Mouse (Mus musculus): Measurements from ENCODE around the gene Ttc24. TPM values are rescaled to one million over a fixed set of nuclear protein-coding genes. Genes with fewer than 3 reads are reported as not detected.

Gene Ttc24
- not detected in 2 replicates for polyA plus RNA-seq (2012; rRNA removed)

DNA sequence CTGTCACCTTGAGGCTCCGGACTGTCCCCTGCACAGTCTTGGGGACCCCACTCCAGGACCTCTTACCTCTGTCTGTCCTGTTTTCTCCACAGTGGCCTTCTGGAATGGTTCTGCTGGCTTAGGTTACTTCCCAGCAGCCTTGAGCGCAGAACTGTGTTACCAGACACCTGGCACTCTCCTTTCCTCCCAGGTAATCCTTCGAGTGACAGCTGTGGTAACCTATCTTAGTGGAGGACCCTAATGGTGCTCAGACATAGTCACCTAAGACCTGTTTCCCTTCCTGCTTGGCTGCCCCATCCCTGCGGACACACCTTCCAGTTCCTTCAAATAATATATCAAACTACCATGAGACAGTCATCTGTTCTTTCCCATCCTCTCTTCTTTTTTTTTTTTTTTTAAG, at the start of gene Ttc24:
Ttc24 (minus strand) TSS at position 101 of the 400 bp plus-strand sequence.
- H3K4me3 ChIP-seq (ENCODE audit: extremely low read depth, insufficient read depth, insufficient read length) = no peak within 1 kb of the TSS
- no peaks in the 10 kb centered on the region; the same call in 1 of the 2 replicates for H3K4me1 ChIP-seq (ENCODE audit: control insufficient read depth, insufficient read depth, insufficient read length)
- WGBS = 91% methylated on average over 4 of the region's 4 CpGs
- H3K36me3 ChIP-seq (ENCODE audit: control insufficient read depth, insufficient read depth, low read length) = no peaks in the 10 kb centered on the region
- H3K27me3 ChIP-seq (ENCODE audit: control insufficient read depth, insufficient read depth, low read length) = no peaks in the 10 kb centered on the region
- TF ChIP-seq POLR2A (IDR thresholded peaks at IDR 0.05; ENCODE audit: low read depth, low read length) (no peak), CTCF (IDR thresholded peaks at IDR 0.05; ENCODE audit: extremely low read depth, insufficient read depth, insufficient read length, insufficient replicate concordance) (no peak)
- no peak for DNase-seq (ENCODE audit: low read depth in 1 of 2, low spot score in 2 of 2)
- H3K27ac ChIP-seq (ENCODE audit: insufficient read depth, low read length) = no peak within 1 kb of the TSS

DNA sequence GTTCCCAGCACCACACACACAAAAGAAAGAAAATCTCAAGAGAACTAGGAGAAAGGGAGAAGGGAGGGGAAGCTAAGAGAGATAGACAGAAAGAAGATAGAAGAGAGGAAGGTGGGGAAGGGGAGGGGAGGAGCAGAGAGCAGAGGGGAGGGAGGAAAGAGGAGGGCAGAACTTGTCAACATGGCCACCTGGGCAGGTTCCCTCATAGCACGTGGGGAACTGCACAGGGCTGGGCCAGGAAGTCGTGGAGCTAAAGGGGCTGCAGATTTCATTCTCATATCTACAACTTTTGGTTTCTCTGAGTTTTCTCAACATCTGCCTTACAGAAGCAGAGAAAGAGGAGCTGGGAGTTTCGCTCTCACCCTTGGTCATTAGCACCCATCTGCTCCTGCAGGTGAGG, 49.5 kb upstream of the Ttc24 start:
- Histone ChIP-seq H3K27me3 (ENCODE audit: control insufficient read depth, insufficient read depth, low read length) (no peaks in the 10 kb centered on the region), H3K36me3 (ENCODE audit: control insufficient read depth, insufficient read depth, low read length) (no peaks in the 10 kb centered on the region), H3K27ac (ENCODE audit: insufficient read depth, low read length) (no peak overlapping the region), H3K4me1 (ENCODE audit: control insufficient read depth, insufficient read depth, insufficient read length) (no peaks in the 10 kb centered on the region), H3K4me3 (ENCODE audit: extremely low read depth, insufficient read depth, insufficient read length) (no peak overlapping the region)
- TF ChIP-seq CTCF (IDR thresholded peaks at IDR 0.05; ENCODE audit: extremely low read depth, insufficient read depth, insufficient read length, insufficient replicate concordance) (no peak), POLR2A (IDR thresholded peaks at IDR 0.05; ENCODE audit: low read depth, low read length) (no peak)
- no peak for DNase-seq (ENCODE audit: low read depth in 1 of 2, low spot score in 2 of 2)
- 36% methylated on average over 3 of the region's 3 CpGs for WGBS

DNA sequence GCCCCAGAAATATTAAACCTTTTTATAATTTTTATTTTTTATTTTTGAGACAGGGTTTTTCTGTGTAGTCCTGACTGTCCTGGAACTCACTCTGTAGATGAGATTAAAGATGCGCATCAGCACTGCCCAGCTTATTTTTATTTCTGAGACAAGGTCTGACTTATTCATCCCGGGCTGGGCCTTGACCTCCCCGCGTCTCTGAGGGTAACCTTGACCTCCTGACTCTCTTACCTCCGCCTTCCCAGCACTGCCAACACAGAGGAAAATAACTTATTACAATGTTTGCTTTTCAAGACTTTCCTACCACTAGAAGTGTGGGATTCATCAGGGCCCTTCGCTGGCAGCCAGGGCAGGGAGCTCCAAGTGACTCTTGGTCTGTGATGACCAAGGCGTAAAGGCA, 48.1 kb upstream of the Ttc24 start:
- TF ChIP-seq CTCF (IDR thresholded peaks at IDR 0.05; ENCODE audit: extremely low read depth, insufficient read depth, insufficient read length, insufficient replicate concordance) = no peak
- TF ChIP-seq POLR2A (IDR thresholded peaks at IDR 0.05; ENCODE audit: low read depth, low read length) = no peak
- 87% methylated on average over 7 of the region's 7 CpGs for WGBS
- DNase-seq (ENCODE audit: low read depth in 1 of 2, low spot score in 2 of 2) = no peak
- Histone ChIP-seq H3K36me3 (ENCODE audit: control insufficient read depth, insufficient read depth, low read length) (no peaks in the 10 kb centered on the region), H3K27ac (ENCODE audit: insufficient read depth, low read length) (no peak overlapping the region), H3K4me3 (ENCODE audit: extremely low read depth, insufficient read depth, insufficient read length) (no peak overlapping the region), H3K4me1 (ENCODE audit: control insufficient read depth, insufficient read depth, insufficient read length) (no peaks in the 10 kb centered on the region), H3K27me3 (ENCODE audit: control insufficient read depth, insufficient read depth, low read length) (no peaks in the 10 kb centered on the region)

DNA sequence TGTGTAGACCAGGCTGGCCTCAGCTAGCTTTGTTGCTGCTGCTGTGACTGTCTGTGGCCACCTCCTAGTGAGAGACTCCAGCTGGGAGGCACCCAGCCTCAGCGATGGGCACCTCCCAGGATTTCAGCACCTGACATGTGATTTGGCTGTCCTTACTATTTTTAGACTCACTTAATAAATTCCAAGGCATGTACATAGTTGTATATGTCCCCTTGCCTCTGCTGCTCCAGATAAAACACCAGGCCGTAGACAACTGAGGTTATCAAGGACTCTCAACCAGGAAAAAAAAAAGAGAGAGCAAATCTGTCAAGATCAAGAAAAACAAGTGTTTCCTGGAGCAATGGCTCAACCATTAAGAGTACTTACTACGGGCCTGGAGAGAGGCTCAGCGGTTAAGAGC, 47.1 kb upstream of the Ttc24 start:
- Histone ChIP-seq H3K27me3 (ENCODE audit: control insufficient read depth, insufficient read depth, low read length) (no peaks in the 10 kb centered on the region), H3K4me1 (ENCODE audit: control insufficient read depth, insufficient read depth, insufficient read length) (no peaks in the 10 kb centered on the region), H3K27ac (ENCODE audit: insufficient read depth, low read length) (no peak overlapping the region), H3K36me3 (ENCODE audit: control insufficient read depth, insufficient read depth, low read length) (no peaks in the 10 kb centered on the region), H3K4me3 (ENCODE audit: extremely low read depth, insufficient read depth, insufficient read length) (no peak overlapping the region)
- DNase-seq (ENCODE audit: low read depth in 1 of 2, low spot score in 2 of 2) = no peak
- WGBS = 74% methylated on average over 4 of the region's 4 CpGs
- TF ChIP-seq CTCF (IDR thresholded peaks at IDR 0.05; ENCODE audit: extremely low read depth, insufficient read depth, insufficient read length, insufficient replicate concordance) (no peak), POLR2A (IDR thresholded peaks at IDR 0.05; ENCODE audit: low read depth, low read length) (no peak)

DNA sequence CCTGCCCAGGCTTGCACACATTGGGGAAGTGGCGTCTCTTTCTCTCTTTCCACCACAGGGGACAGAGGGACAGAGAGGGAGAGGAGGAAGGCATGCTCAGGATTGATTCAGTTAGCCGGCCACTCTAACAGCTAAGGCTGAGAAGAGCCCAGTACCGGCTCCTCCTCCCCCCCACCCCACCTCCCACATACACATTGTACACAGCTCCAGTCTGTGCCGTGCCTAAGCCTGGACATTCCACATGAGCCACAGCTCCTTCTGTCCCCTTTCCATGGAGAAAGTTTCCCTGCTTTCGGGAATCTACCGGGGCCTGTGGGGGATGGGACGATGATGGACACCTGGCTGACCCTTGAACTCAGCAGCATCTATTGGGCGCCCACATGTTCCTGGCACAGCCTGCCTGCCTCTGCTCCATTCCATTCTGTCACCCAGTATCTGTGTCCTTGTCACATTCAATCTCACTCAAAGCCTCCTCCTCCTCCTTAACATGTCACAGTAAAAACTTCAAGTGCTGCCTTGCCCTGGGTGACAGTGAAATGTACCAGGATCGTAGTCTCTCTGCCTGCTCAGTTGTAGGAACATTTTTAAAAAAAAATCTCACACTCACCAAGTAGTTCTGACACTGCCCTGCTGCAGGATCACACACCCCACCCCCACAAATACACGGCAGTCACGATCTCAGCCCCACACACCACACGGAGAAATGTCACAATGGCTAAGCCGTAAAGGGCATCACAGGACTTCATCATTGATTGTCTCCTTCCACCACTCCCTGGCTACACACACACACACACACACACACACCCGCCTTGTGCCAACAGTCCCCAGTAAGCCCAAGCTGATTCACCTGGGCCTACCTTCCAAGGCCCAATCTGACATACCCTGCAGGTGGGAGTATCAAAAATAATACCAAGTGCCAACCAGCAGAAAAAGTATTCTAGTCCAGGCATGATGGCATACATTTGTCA, 43.3 kb upstream of the Ttc24 start:
- DNase-seq (ENCODE audit: low read depth in 1 of 2, low spot score in 2 of 2) = no peak
- H3K4me3 ChIP-seq (ENCODE audit: extremely low read depth, insufficient read depth, insufficient read length) = no peak overlapping the region
- H3K27ac ChIP-seq (ENCODE audit: insufficient read depth, low read length) = no peak overlapping the region
- H3K27me3 ChIP-seq (ENCODE audit: control insufficient read depth, insufficient read depth, low read length) = no peaks in the 10 kb centered on the region
- TF ChIP-seq POLR2A (IDR thresholded peaks at IDR 0.05; ENCODE audit: low read depth, low read length) (no peak), CTCF (IDR thresholded peaks at IDR 0.05; ENCODE audit: extremely low read depth, insufficient read depth, insufficient read length, insufficient replicate concordance) (no peak)
- no peaks in the 10 kb centered on the region for H3K4me1 ChIP-seq (ENCODE audit: control insufficient read depth, insufficient read depth, insufficient read length)
- no peaks in the 10 kb centered on the region for H3K36me3 ChIP-seq (ENCODE audit: control insufficient read depth, insufficient read depth, low read length)
- WGBS = 96% methylated on average over 14 of the region's 14 CpGs

DNA sequence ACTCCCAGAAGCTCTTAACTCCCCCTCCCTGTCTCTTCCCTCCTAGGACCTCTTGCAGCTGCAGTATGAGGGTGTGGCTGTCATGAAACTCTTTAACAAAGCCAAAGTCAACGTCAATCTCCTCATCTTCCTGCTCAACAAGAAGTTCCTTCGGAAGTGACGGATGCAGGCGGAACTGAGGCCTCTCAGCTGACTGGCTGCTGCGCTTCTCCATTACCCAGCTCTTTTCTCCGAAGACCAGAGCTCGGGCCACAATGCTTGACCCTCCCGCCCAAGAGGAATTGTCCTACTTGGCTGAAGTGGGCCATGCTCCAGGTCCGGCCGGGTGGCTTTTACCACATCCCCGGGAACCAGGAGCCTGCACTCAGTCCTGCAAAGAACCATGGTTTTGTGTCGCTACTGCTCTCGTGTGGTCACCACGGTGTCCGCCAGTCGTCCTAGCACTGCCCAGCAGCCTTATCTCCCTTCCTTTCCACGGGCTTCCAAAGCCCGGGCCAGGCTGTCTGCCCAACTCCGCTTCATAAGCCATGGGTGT, 42.1 kb upstream of the Ttc24 start:
- DNase-seq (ENCODE audit: low read depth in 1 of 2, low spot score in 2 of 2) = no peak
- H3K36me3 ChIP-seq (ENCODE audit: control insufficient read depth, insufficient read depth, low read length) = no peaks in the 10 kb centered on the region
- H3K27me3 ChIP-seq (ENCODE audit: control insufficient read depth, insufficient read depth, low read length) = no peaks in the 10 kb centered on the region
- no peak overlapping the region for H3K4me3 ChIP-seq (ENCODE audit: extremely low read depth, insufficient read depth, insufficient read length)
- no peaks in the 10 kb centered on the region for H3K4me1 ChIP-seq (ENCODE audit: control insufficient read depth, insufficient read depth, insufficient read length)
- H3K27ac ChIP-seq (ENCODE audit: insufficient read depth, low read length) = no peak overlapping the region
- TF ChIP-seq CTCF (IDR thresholded peaks at IDR 0.05; ENCODE audit: extremely low read depth, insufficient read depth, insufficient read length, insufficient replicate concordance) (no peak), POLR2A (IDR thresholded peaks at IDR 0.05; ENCODE audit: low read depth, low read length) (no peak)
- WGBS = 88% methylated on average over 19 of the region's 19 CpGs

DNA sequence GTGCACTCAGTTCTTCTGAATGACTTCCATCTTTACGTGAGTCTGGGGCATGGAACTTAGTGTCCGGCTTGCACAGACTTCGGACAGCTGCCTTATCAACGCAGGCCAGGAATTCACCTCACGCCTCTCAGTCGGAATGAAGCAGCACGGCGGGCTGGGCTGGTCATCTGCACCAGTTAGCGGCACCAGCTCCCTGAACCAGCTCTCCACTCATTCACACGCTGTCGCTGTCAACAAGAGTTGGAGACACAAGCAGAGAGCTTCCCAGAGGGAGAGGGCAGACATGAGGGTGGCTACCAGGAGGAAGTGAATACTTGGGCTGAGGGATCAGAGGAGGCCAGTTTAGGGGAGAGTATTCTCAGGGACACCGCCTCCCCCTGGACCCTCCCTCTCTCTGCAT, 36.3 kb upstream of the Ttc24 start:
- Histone ChIP-seq H3K4me1 (ENCODE audit: control insufficient read depth, insufficient read depth, insufficient read length) (no peaks in the 10 kb centered on the region), H3K4me3 (ENCODE audit: extremely low read depth, insufficient read depth, insufficient read length) (no peak overlapping the region), H3K27ac (ENCODE audit: insufficient read depth, low read length) (no peak overlapping the region), H3K36me3 (ENCODE audit: control insufficient read depth, insufficient read depth, low read length) (no peaks in the 10 kb centered on the region), H3K27me3 (ENCODE audit: control insufficient read depth, insufficient read depth, low read length) (no peaks in the 10 kb centered on the region)
- WGBS = 94% methylated on average over 12 of the region's 12 CpGs
- no peak for DNase-seq (ENCODE audit: low read depth in 1 of 2, low spot score in 2 of 2)
- no peak for TF ChIP-seq POLR2A (IDR thresholded peaks at IDR 0.05; ENCODE audit: low read depth, low read length)
- TF ChIP-seq CTCF (IDR thresholded peaks at IDR 0.05; ENCODE audit: extremely low read depth, insufficient read depth, insufficient read length, insufficient replicate concordance) = no peak

Data from spleen, adult 2 months (tissue).